Mouse (Mus musculus): ENCODE measurements around the gene Mcpt4.
"Not testable (repeated sequence)": the region's sequence is repeated elsewhere in the genome, so short reads cannot be mapped to it uniquely, and the experiment has no call there.

Mcpt4 gene
- long read RNA-seq, experiment 1, partial matches to known transcripts, result 0 of 1 reads
- long read RNA-seq, experiment 1, other reads (novel, unspliced or antisense), result 0 of 1 reads
- long read RNA-seq, experiment 2, partial matches to known transcripts, result 0 of 1 reads
- long read RNA-seq, experiment 2, other reads (novel, unspliced or antisense), result 0 of 1 reads

DNA sequence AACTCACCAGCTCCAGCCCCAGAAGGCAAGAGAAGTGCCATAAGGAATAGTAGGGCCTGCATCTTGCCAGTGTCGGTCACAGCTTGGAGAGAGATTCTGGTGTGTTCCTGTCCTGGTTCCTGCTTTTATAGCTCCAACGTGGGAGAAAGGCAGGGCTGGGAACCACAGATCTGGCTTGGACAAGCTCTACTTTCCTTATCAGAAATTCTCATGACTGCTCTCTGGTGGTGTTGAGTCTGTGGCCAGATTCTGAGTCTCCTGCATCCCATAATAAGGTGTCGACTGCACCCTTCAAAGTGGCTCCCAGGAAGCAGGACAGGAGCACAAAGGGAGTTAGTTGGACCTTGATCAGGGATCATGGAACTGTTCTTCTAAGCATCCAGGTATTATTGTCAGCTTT is at the start of gene Mcpt4:
TSS of gene Mcpt4 (minus strand) at position 101 of the 400 bp plus-strand sequence.
- intact Hi-C loops (cut with DNase I), result not testable (repeated sequence)

- intact Hi-C loops (cut with DNase I), result no loop called here
These were observed 43.5 kb upstream of the Mcpt4 start for GRCm38 (mm10) chr14:56105447-56106180.

- intact Hi-C loops (cut with DNase I), result no loop called here
These were observed 42.9 kb upstream of the Mcpt4 start for GRCm38 (mm10) chr14:56105016-56105415.

- intact Hi-C loops (cut with DNase I), result no loop called here
These were observed 41.3 kb upstream of the Mcpt4 start for GRCm38 (mm10) chr14:56103452-56103851.

- intact Hi-C loops (cut with DNase I), result no loop called here
These were observed 40.3 kb upstream of the Mcpt4 start, which contains the start of gene Ctsg for GRCm38 (mm10) chr14:56102386-56102785. Gene Ctsg (minus strand): TSS chr14:56102574.

DNA sequence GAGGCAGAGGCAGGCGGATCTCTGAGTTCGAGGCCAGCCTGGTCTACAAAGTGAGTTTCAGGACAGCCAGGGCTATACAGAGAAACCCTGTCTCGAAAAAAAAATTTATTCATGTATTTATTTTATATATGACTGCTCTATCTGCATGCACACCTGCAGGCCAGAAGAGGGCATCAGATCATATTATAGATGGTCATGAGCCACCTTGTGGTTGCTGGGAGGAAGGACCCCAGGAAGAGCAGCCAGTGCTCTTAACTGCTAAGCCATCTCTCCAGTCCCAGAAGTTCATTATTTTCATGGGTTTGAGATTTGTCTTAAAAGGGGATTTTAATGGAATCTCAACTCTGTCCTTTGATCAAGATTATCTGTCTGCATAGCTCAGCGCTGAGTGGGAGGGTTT is 36.8 kb upstream of the Mcpt4 start:
- intact Hi-C loops (cut with DNase I), result no loop called here

- intact Hi-C loops (cut with DNase I), result no loop called here
These were observed 35.5 kb upstream of the Mcpt4 start for GRCm38 (mm10) chr14:56097597-56097996.

DNA sequence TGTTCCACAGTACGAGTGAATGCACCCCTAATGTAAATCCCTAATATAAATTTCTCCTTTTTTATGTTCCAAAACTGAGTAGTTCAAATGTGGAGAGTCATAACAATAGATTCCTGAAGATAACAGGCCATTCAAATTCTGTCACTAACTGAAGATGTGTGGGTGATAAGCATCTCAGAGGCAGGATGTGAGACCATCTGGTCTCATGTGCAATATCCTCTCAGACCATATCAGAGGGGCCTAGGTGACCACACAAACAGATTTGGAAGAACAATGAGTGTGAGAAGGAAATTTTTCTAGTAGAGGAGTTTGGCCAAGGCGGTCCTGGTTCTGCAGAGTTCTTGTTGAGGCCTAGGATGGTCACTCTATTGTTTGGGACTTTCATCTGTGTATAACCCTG is 31.2 kb upstream of the Mcpt4 start:
- intact Hi-C loops (cut with DNase I), result no loop called here

DNA sequence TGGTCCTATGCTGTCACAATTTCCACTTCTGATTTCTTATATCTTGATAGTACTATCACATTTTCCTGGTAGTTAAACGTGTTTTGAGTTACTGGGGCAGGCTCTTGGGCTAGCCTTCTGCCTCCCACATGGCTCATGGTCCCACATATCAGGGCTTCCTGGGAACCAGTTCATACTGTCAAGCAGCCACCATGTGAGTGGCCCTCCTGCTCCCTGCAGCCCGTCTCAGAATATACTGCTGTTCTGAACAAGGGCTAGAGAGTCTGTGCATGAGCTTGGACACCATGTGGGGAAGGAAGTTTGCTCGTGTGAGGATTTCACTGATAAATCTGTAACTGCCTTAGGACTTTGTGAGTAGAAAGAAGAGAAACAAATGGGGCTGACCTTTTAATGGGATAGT is 24.6 kb upstream of the Mcpt4 start:
- intact Hi-C loops (cut with DNase I), result no loop called here

- intact Hi-C loops (cut with DNase I), result no loop called here
These were observed 23.1 kb upstream of the Mcpt4 start, which contains the start of gene Mcpt8 for GRCm38 (mm10) chr14:56085167-56085566. Gene Mcpt8 (minus strand): TSS chr14:56085273.

DNA sequence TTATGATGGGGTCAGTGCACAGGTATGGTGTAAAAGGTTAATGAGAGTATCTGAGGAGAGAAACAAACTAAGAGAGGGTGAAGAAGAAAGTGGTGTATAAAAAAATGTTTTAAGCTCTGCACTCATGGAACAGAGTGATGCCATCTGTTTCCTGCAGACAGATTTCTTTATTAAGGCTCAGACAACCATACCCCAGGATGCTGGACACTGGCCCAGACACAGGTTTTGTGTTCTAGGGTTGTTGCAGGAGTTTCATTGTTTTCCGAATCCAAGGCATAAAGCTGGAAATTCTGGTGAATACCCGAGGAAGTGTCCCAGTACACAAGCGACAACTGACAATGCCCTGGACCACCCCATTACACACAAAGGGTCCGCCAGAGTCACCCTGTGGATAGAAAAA is 19.9 kb upstream of the Mcpt4 start:
- intact Hi-C loops (cut with DNase I), result no loop called here

GRCm38 (mm10) chr14:56057722-56058121 is 4.4 kb downstream of the Mcpt4 start:
- intact Hi-C loops (cut with DNase I), result no loop called here

DNA sequence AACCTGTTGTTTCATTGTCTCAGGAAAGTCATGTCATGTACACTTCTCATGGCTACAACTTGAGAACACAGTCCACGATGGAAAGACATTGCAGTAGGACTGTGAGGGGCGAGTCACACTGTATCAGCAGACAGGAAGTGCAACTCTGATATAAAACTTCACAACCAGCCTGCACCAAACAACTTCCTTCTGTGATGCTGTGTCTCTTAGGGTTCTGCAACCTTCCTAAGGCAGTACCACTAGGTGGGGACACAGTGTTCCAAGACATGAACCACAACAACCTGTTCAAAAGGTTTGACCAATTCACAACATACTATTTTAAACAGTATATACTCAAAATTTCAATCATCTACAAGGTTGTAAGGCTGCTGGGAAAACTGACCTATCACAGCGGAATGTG is 6.7 kb downstream of the Mcpt4 start:
- intact Hi-C loops (cut with DNase I), result no loop called here

DNA sequence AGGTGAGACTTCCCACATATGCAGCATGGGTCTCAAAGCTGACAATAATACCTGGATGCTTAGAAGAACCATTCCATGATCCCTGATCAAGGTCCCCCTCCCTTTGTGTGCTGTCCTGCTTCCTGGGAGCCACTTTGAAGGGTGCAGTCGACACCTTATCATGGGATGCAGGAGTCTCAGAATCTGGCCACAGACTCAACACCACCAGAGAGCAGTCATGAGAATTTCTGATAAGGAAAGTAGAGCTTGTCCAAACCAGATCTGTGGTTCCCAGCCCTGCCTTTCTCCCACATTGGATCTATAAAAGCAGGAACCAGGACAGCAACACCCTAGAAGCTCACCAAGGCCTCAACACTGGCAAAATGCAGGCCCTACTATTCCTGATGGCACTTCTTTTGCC is 20.3 kb downstream of the Mcpt4 start, which contains the start of gene Mcpt2:
TSS of gene Mcpt2 (plus strand) at position 250 of the 400 bp plus-strand sequence.
- intact Hi-C loops (cut with DNase I), result not testable (repeated sequence)

DNA sequence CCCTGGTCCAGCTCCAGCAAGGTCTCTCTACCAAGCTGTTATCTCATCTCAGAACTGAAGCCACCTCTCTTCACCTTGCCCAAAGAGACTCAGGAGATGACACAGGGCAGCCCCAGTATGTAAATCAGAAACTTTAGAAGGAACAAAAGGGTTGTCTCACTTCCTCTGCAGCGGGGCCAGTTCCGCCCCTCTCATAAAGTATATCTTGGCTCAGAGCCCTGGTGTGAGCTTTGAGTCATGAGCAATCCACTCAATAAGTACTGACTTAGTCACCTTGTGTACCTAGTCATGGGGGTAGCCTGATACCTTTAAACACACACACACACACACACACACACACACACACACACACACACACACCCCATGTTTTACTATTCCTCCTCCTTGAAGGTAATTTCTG is 27.7 kb downstream of the Mcpt4 start:
- intact Hi-C loops (cut with DNase I), result no loop called here

DNA sequence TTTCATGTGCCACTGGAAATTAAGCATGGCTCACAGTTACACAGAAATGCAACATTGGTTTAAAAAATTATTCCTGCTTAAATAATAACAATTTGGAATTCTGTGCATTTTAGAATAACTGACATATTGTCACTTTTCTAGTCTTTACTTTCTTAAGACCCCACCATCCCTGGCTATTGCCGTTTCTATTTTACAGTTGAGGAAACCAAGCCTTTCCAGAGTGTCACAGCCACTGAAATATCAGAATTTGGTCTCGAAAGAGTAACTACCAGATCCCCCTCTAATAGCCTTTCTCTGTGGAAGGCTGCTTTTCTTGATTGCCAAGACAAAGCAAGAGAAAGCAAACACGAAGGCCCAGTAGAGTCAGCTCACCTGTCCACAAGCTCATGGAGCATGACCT is 31.7 kb downstream of the Mcpt4 start, which contains the start of gene Mcpt9:
TSS of gene Mcpt9 (minus strand) at position 101 of the 400 bp plus-strand sequence.
- intact Hi-C loops (cut with DNase I), result not testable (repeated sequence)

DNA sequence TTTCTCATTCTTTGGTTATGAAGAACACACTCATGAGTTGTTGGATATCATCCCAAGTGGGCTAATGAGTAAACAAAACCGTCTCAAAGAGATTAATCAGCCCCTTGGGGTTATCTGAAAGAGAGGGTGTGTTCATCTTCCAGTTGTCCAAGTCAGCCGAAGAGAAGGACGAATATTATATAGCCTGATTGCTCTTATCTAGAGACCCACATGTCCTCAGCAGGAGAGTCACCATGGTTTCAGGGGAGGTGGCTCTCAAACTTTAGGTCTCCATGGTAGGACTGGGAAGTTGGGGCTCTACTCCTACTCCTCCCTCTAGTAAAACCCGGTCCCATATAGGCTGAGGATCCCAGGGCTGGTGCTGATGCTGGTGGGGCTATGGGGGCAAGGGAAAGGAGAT is 40.8 kb downstream of the Mcpt4 start:
- intact Hi-C loops (cut with DNase I), result not testable (repeated sequence)

DNA sequence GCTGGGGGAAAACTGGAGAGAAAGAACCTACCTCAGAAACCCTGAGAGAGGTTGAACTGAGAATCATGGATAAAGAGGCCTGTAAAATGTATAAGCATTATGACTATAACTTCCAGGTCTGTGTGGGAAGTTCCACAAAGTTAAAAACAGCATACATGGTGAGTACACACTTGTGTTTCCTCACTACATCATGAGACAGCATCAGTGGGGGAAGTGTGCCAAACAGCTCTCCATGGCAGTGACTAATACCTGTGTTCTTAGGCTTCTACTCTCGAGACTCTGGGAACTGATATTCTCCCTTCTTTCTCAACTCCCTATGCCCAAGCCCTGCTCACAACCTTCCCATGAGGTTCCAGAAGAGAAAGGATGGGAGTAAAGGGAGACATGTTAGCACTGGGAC is 42.7 kb downstream of the Mcpt4 start:
- intact Hi-C loops (cut with DNase I), result loop anchor here (2.0 kb wide), 1 partner anchor 41 kb away; no protein-coding TSS in a partner anchor

- intact Hi-C loops (cut with DNase I), result loop anchor here (2.0 kb wide), 1 partner anchor 43 kb away; no protein-coding TSS in a partner anchor
These were observed 44.4 kb downstream of the Mcpt4 start, which contains the start of gene Mcpt1 for GRCm38 (mm10) chr14:56017671-56018070. Gene Mcpt1 (plus strand): TSS chr14:56017971.

- intact Hi-C loops (cut with DNase I), result no loop called here
These were observed 48.2 kb downstream of the Mcpt4 start for GRCm38 (mm10) chr14:56013924-56014323.

- intact Hi-C loops (cut with DNase I), result no loop called here
These were observed 49.0 kb downstream of the Mcpt4 start for GRCm38 (mm10) chr14:56013147-56013546.
